Mouse (Mus musculus) ovary, postnatal 10 days (tissue): ENCODE results near the gene Ces4a.
A peak's percentile ranks its signal among the peaks of the same experiment; 100 is the strongest.
"Not testable (repeated sequence)": the region's sequence is repeated elsewhere in the genome, so short reads cannot be mapped to it uniquely, and the experiment has no call there.

ENCODE experiments used
- DNase-seq: peaks from one replicate; pipeline ENCODE4 v3.0.0; 2022; ENCODE audit warnings: low spot score

The Ces4a gene

DNA sequence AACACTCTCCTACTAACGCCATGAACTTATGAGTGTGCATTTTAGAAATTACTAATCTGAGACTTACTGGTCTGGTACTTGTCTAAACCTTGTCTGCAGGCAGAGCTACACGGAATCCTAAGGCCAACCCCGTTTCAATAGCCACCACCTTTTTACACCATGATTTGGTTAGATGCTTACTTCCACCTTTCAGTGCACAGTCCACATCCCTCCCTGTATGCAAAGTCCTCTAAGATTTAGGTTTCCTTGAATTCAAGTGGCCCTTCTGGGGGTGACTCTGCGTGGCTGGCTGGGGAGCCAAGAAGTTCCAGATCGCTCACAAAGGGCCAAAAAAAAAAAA, 38.4 kb downstream of the Ces4a start:
- no peak for DNase-seq

DNA sequence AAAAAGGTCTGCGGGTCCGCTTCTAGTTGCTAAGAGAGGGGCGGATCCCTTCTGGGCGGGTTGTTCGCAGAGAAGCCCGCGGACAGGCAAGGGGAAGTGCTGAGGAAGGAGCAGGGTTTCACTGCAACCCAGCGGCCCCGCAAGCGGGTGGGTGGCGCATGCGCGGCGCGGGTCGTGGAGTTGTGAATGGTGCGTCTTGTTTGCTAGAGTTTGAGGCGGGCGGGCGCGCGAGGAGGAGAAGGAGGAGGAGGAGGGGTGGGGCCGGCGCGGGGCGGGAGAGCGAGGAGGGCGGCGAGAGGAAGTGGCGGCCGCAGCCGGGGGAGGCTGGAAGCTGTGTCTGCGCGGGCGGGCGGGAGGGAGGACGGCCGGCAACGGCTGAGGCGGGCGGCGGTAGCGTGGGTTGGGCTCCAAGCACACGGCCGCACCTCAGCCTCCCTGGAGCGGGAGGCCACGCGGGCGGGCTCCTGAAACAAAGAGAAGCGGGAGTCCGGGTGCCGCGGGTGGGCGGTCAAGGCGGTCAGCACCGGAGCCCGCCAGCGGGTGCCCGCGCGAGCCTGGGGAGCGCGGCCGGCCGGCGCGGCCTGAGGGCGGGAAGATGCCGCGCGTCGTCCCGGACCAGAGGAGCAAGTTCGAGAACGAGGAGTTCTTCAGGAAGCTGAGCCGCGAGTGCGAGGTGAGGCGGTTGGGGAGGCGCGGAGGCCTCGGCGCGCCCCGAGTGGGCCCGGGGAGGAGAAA, 38.9 kb downstream of the Ces4a start, which contains the start of gene Cbfb:
Gene Cbfb (plus strand): TSS at position 294 of the 735 bp plus-strand sequence.
- peak; percentile 87 for DNase-seq

- peak; percentile 42 for DNase-seq
Measured at GRCm38 (mm10) chr8:105171116-105172002, 39.8 kb downstream of the Ces4a start.

DNA sequence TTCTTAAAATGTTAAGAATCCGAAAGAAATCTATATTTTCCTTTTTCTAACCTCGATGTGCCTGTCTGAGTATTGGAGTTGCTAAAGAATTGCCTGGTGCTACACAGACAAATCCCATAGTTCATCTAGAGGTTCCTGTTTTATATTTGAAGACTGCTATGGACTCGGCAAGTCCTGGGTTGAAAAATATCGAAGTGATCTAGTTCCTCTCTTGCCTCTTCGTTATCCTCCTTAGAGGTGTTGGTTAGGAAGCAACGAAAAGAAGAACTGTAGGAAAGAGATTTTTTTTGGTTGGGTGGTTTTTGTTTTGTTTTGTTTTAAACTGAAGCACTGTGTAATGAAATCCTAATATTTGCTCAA, 40.4 kb downstream of the Ces4a start:
- no peak for DNase-seq

GRCm38 (mm10) chr8:105175287-105175686, 43.7 kb downstream of the Ces4a start:
- DNase-seq, result not testable (repeated sequence)

GRCm38 (mm10) chr8:105178211-105178800, 46.7 kb downstream of the Ces4a start:
- DNase-seq, result no peak

GRCm38 (mm10) chr8:105182201-105182600, 50.6 kb downstream of the Ces4a start:
- DNase-seq, result no peak

DNA sequence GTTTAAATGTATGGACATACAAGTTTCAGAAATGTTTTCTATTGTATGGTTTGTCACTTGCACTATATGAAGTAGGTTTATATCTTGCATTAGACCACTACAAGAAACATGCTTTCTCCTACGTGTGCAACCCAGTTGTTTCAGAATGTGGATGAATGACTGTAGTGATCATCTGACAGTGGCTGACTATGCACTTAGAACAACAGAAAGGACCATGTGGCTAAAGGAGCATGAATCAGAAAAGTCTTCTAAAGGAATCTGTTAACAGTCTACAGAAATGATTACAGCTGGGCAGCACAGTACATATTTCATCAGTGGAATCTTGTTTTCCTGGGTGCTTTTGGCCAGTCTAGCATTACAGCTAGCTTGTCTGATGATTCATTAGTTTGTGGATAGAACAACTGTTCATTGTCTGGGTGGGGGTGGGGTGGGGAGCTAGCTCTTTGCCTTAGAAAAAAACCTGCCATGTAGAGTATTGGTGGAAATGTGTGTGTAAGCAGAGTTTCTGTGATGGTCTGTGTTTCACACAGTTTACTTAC, 54.9 kb downstream of the Ces4a start:
- DNase-seq, result no peak

DNA sequence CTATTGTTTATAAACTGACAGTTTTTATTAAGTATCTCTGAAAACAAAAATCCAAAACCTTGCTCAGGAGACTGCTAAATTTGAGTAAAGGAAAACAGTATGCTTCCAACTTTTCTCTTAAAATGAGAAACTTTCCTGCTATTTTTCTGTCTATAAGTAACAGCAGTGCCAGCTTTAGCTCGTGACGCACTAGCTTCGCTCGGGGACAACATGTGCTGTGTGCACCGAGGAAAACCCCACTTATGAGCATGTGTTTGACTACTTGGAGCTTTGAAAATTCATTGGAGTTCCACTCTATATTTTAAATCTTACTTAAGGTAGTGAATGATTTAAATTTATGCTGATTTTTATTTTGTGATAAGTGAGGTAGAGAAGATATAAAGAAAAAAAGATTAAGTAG, 60.6 kb downstream of the Ces4a start:
- DNase-seq, result no peak
